Mouse (Mus musculus): ENCODE data around the gene Slc25a25.

Gene Slc25a25

DNA sequence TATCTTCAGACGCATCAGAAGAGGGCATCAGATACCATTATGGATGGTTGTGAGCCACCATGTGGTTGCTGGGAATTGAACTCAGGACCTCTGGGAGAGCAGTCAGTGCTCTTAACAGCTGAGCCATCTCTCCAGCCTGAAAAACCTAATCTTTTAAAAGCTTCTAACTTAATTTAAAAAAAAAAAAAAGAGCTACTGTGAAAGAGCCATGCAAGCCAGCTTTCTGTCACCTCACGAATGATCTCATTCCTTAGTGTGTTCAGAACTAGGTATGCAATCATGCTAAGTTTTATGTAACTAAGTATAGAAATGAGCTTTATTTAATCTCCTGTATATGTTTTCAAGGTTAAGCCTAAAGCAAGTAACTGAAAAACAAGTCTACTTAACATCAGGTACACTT lies 8.4 kb upstream of the Slc25a25 start:
- DNase-seq (ENCODE audit: low spot score): no peak

GRCm38 (mm10) chr2:32458300-32458699 lies 7.1 kb upstream of the Slc25a25 start:
- DNase-seq (ENCODE audit: low spot score): no peak

DNA sequence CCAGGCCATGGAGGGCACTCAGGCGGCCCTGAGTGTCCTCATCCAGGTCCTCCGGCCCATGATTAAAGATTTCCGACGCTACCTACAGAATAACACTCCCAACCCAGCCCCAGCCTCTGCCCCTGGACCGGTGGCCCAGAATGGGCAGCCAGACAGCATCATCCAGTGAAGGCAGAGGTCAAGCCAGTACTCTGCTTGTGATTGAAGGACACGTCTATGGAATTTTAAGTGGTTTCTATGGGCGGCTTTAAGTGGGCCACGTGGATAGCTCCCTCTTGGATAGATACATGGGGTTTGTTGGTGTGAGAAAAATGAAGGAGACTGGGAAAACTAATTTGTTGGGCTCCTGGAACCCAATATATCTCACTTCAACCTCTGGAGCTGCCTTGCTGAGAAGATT lies 3.9 kb upstream of the Slc25a25 start:
- no peak for DNase-seq (ENCODE audit: low spot score)

DNA sequence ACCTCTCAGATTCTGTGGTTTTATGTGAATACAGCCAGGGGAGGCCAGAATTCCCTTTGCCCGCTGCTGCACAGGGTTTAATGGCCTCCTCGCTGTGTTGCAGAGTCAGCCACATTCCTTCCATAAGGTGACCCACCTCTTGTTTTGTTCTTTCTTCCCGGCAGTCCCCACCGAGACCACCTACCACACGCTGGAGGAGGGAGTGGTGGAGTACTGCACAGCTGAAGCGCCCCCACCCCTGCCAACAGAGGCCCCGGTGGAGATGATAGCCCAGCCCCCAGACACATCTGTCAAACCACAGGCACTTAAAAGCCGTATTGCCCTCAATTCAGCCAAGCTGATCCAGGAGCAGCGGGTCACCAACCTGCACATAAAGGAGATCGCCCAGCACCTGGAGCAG lies 3.4 kb upstream of the Slc25a25 start:
- DNase-seq (ENCODE audit: low spot score): no peak

GRCm38 (mm10) chr2:32453641-32454303 lies 2.5 kb upstream of the Slc25a25 start:
- DNase-seq (ENCODE audit: low spot score): no peak

DNA sequence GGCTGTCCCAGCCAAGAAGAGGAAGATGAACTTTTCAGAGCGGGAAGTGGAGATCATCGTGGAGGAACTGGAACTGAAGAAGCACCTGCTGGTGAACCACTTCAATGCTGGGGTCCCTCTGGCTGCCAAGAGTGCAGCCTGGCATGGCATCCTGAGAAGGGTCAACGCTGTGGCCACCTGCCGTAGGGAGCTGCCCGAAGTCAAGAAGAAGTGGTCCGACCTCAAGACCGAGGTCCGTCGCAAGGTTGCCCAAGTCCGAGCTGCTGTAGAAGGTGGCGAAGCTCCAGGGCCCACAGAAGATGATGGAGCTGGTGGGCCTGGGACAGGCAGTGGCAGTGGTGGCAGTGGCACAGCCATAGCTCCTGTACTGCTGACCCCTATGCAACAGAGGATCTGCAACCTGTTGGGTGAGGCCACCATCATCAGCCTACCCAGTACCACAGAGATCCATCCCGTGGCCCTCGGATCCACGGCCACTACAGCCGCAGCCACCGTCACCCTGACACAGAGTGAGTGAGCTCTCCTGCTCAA lies 1.3 kb upstream of the Slc25a25 start:
- DNase-seq (ENCODE audit: low spot score): no peak

DNA sequence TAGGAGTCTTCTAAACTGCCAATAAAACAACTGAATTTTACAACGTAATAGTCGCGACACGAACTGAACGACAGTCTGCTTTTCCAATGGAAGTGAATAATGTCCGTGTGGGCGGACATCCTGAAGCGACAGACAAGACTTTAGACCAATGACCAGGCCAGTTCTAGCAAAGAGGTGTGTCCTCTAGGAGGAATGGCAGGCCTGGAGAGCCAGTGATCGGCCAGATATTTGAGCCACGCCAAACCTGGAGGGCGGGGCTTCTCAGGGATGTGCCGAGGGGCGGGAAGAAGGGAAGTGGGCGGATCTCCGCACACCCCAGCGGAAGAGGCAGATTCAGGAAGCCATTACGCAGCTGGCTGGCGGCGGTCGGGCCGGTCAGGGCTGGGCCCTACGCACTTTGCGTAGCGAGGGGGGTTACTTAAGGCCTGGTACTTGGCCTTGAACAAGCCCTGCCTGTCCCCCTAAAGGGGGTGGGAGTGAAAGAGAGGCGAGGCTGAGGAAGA lies 676 bp upstream of the Slc25a25 start:
- DNase-seq (ENCODE audit: low spot score): peak; percentile 98

GRCm38 (mm10) chr2:32449761-32450754 lies 1.2 kb downstream of the Slc25a25 start, which contains the start of gene Naif1:
Naif1 (plus strand) TSS chr2:32450457.
- DNase-seq (ENCODE audit: low spot score): no peak

DNA sequence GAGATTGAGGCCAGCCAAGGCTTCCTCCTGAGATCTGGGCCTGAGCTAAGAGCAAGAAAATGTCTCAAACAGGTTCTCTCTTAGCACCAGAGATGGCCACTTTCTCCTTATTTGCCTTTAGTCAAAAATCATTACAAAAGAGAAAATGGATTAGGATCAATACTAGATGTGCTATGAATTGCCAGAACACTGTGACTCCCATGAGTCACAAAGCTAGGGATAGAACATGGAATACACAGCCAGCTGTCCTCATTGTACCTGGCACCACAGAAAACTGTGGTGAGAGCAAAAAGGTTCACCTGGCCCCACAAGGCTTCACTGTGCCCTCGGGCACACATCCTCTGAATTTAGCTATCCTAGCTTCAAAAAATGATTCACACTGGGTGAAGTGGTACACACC lies 2.8 kb downstream of the Slc25a25 start:
- no peak for DNase-seq (ENCODE audit: low spot score)

GRCm38 (mm10) chr2:32447264-32447936 lies 3.8 kb downstream of the Slc25a25 start:
- DNase-seq (ENCODE audit: low spot score): no peak

GRCm38 (mm10) chr2:32445535-32445934 lies 5.7 kb downstream of the Slc25a25 start:
- no peak for DNase-seq (ENCODE audit: low spot score)

DNA sequence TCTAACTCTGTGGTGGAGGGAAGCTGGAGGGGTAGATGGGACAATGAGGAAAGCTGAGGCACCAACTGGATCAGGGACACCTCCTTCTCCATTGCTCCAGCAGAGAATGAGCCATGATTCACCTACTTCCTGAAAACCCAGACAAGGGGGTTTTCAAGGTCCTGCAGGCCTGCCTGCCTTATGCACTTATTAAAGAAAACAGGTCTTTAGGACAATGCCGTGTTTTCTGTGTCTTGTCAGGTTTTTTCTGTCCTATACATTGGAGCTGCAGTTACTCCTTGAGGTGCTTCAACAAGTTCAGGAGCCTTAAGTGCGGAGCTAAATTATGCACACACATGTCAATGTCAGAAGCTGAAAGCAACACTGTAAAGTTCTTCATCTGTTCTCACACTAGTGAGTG lies 9.7 kb downstream of the Slc25a25 start:
- DNase-seq (ENCODE audit: low spot score): no peak

GRCm38 (mm10) chr2:32440632-32441031 lies 10.6 kb downstream of the Slc25a25 start:
- no peak for DNase-seq (ENCODE audit: low spot score)

GRCm38 (mm10) chr2:32440164-32440563 lies 11.1 kb downstream of the Slc25a25 start:
- DNase-seq (ENCODE audit: low spot score): no peak

GRCm38 (mm10) chr2:32439177-32439576 lies 12.1 kb downstream of the Slc25a25 start:
- DNase-seq (ENCODE audit: low spot score): no peak

DNA sequence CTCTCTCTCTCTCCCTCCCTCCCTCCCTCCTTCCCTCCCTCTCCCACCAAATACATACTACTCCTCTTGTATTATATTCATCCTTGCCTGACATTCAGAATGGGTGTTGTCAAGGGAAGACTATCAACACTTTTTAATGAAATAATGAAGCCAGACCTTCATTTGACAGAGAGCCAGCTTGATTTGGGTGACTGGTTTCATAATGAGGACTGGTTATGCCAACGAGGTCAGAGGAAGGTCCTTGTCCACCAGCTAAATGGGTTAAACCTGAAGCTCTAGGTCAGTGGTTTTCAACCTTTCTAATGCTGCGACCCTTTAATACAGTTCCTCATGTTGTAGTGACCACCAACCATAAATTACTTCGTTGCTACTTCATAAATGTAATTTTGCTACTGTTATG lies 12.5 kb downstream of the Slc25a25 start:
- DNase-seq (ENCODE audit: low spot score): no peak

GRCm38 (mm10) chr2:32437612-32438166 lies 13.6 kb downstream of the Slc25a25 start:
- DNase-seq (ENCODE audit: low spot score): no peak

DNA sequence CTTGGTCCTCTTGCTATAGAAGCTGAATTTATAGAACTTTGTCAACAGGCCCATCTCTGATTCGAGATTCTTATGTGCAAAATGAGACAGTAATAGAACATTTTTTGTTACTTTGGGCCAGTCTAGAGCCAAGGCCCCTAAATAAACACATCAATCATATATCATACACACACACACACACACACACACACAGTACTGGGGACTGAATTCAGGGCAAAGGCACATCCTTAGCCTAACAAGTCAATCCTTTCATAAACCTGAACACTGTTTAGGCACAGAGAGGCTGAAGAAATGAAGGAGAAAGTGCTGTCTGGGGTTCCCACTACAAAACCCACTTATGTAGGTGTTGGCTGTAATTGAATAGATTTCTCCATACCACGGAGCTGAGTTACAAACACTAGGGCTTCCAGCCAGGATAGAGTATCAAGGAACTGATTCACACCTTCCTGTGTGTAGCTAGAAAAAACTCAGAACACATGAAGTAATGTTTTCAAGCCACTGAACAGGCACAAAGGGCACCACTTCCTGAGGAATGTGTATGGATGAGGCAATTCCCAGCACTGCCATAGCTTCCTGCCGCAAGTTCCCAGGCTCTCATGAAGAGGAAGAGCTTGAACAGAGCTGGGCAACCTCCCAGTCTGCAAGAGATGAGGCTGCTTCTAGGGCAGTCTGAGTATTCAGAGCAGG lies 14.4 kb downstream of the Slc25a25 start:
- no peak for DNase-seq (ENCODE audit: low spot score)

GRCm38 (mm10) chr2:32430701-32431676 lies 20.3 kb downstream of the Slc25a25 start:
- peak; percentile 78 for DNase-seq (ENCODE audit: low spot score)

Data from yolk sac, embryonic 10.5 days (tissue).